Mouse (Mus musculus): ENCODE measurements around the gene Zfp760. TPM values are rescaled to one million over a fixed set of nuclear protein-coding genes. Genes with fewer than 3 reads are reported as not detected.
"Not testable (repeated sequence)": the region's sequence is repeated elsewhere in the genome, so short reads cannot be mapped to it uniquely, and the experiment has no call there.

Gene Zfp760
- polyA plus RNA-seq, 1 experiment from 2014 or later, result 13.1 TPM

DNA sequence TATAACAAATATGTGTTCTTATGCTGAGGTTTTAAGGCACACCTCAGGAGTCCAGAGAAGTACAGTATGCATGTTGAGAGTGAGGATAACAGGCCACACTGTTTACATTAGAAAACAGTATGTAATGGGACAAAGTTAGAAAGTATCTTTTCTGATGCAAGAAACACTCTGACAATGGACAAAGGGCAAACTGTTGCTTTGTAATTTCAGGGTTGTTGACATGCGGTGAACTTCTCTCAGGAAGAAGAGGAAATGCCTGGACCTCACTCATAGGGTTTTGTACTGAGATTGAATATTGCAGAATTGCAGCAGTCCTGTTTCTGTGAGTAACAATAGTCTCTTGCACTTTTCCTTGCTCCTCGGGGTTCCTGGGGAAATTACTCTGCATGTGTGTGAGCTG lies 860 bp downstream of the Zfp760 start:
- Histone ChIP-seq H3K4me3 (ENCODE audit: low read length) (peak overlapping the region; percentile 63), H3K27ac (ENCODE audit: low read length) (peak overlapping the region; percentile 34; the same call in 1 of the 2 replicates), H3K4me1 (ENCODE audit: insufficient read depth, low read length) (peaks cover 9% of the 10 kb centered on the region; the same call in 1 of the 2 replicates), H3K9ac (replicated peaks; ENCODE audit: low read length) (peak overlapping the region; percentile 74), H3K4me2 (replicated peaks; ENCODE audit: low read depth, low read length) (peak overlapping the region; percentile 56), H3K27me3 (ENCODE audit: insufficient read depth, low read length) (no peaks in the 10 kb centered on the region), H3K36me3 (ENCODE audit: insufficient read depth, low read length) (peaks cover 9% of the 10 kb centered on the region; the same call in 1 of the 2 replicates), H3K9me3 (ENCODE audit: low read length) (no peaks in the 10 kb centered on the region)
- no peak for ATAC-seq (ENCODE audit: low FRiP score, low TSS enrichment)
- WGBS, result 30% methylated on average over 2 of the region's 2 CpGs

DNA sequence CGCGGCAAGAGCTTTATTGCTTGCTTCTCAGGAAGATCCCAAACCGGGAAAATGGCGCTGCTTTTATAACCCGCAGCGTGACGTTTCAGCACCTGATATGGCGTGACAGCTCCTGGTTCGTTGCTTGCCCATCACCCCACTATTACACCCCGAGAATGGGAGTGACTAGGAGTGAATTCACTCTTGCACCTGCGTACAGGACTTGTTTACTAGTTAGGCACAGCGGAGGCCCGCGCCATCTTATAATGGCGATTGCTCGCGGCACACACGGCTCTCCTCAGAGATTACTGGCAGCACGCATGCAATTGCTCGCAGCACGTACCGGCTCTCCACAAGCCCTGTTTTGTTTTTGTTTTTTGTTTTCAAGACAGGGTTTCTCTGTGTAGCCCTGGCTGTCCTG lies 23.0 kb downstream of the Zfp760 start, which contains the start of gene Zfp229:
Zfp229 (plus strand) TSS at position 301 of the 400 bp plus-strand sequence.
- ATAC-seq (ENCODE audit: low FRiP score, low TSS enrichment), result not testable (repeated sequence)

DNA sequence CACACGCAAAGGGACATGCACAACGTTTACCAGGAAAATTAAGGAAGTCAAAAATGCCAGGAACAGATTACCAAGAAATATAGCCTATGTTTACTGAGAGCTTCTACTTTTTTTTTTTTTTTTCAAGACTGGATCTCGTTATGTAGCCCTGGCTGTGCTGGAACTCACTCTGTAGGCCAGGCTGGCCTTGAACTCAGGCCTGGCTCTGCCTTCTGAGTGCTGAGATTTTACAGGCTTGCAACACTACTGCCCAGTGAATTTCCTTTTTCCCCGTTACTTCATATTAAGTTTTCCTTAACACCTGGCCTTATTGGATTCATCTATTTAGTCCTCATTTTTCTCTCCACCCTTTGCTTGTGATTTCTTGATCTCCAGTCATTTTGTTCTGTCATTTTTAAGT lies 25.5 kb downstream of the Zfp760 start:
- Histone ChIP-seq H3K4me3 (ENCODE audit: low read length) (peak overlapping the region; percentile 68), H3K27me3 (ENCODE audit: insufficient read depth, low read length) (no peaks in the 10 kb centered on the region), H3K9ac (replicated peaks; ENCODE audit: low read length) (peak overlapping the region; percentile 81; the same call in 1 of the 2 replicates), H3K9me3 (ENCODE audit: low read length) (no peaks in the 10 kb centered on the region), H3K4me1 (ENCODE audit: insufficient read depth, low read length) (peaks cover 8% of the 10 kb centered on the region), H3K36me3 (ENCODE audit: insufficient read depth, low read length) (peaks cover 9% of the 10 kb centered on the region; the same call in 1 of the 2 replicates), H3K27ac (ENCODE audit: low read length) (peak overlapping the region; percentile 91), H3K4me2 (replicated peaks; ENCODE audit: low read depth, low read length) (peak overlapping the region; percentile 56)
- 87% methylated on average over 4 of the region's 4 CpGs for WGBS
- no peak for ATAC-seq (ENCODE audit: low FRiP score, low TSS enrichment)

More for the DNA sequence above, 23.0 kb downstream of the Zfp760 start, which contains the start of gene Zfp229:
- H3K4me3 ChIP-seq (ENCODE audit: low read length); H3K4me1 ChIP-seq (ENCODE audit: insufficient read depth, low read length); H3K27ac ChIP-seq (ENCODE audit: low read length); H3K9ac ChIP-seq (replicated peaks; ENCODE audit: low read length); H3K36me3 ChIP-seq (ENCODE audit: insufficient read depth, low read length); H3K9me3 ChIP-seq (ENCODE audit: low read length); H3K27me3 ChIP-seq (ENCODE audit: insufficient read depth, low read length); H3K4me2 ChIP-seq (replicated peaks; ENCODE audit: low read depth, low read length): not testable (repeated sequence)
- WGBS, result 100% methylated on average over 6 of the region's 22 CpGs

DNA sequence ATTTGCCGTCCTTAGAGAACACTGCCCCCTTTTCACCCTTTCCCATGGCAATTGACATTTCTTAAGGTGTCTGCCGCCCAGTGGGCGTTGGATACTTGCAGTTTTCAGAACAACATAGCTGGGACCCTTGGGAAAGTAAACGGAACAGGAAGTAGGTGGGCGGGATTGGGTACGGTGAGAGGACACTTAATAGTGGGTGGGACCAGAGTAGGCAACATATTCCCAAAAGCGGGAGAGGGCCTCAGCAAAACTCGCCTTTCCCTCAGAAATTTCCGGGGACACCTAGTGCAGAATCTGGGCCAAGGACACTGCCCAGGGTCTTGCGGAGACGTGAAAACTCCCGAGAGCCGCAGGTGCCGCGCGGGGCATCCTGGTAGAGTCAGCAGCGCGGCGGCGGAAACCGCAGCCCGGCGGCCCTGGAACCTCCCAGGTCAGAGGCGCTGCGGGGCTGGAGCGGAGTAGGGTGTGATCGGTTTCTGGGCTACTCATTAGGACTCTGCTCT lies 26.0 kb downstream of the Zfp760 start:
- peak; percentile 99 for ATAC-seq (ENCODE audit: low FRiP score, low TSS enrichment)
- 1% methylated on average over 27 of the region's 27 CpGs for WGBS

DNA sequence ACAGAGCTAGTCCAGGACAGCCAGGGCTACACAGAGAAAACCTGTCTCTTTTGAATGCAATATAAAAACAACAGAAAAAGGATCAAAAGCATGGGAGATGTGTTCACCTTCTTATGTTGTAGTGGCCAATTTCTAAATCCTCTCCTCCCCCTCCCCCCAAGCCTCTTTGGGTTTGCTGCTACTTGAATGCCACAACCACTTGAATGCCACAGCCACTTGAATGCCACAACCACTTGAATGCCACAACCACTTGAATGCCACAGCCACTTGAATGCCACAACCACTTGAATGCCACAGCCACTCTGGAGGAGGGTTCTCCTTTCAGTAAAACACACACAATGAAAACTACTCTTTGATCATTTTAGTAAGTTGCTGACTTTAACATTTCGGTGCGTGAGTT lies 45.2 kb downstream of the Zfp760 start:
- Histone ChIP-seq H3K4me2 (replicated peaks; ENCODE audit: low read depth, low read length) (no peak overlapping the region), H3K9ac (replicated peaks; ENCODE audit: low read length) (no peak overlapping the region), H3K4me1 (ENCODE audit: insufficient read depth, low read length) (0 out of 2 replicates have a peak, but pooled peaks cover 4% of the 10 kb centered on the region), H3K9me3 (ENCODE audit: low read length) (no peaks in the 10 kb centered on the region), H3K4me3 (ENCODE audit: low read length) (no peak overlapping the region), H3K27me3 (ENCODE audit: insufficient read depth, low read length) (no peaks in the 10 kb centered on the region), H3K36me3 (ENCODE audit: insufficient read depth, low read length) (no peaks in the 10 kb centered on the region), H3K27ac (ENCODE audit: low read length) (no peak overlapping the region)
- no peak for ATAC-seq (ENCODE audit: low FRiP score, low TSS enrichment)
- WGBS, result 77% methylated on average over 2 of the region's 2 CpGs

More for the DNA sequence above, 26.0 kb downstream of the Zfp760 start:
- no peaks in the 10 kb centered on the region for H3K9me3 ChIP-seq (ENCODE audit: low read length)
- peaks cover 11% of the 10 kb centered on the region; the same call in 1 of the 2 replicates for H3K36me3 ChIP-seq (ENCODE audit: insufficient read depth, low read length)
- peak overlapping the region; percentile 81 for H3K9ac ChIP-seq (replicated peaks; ENCODE audit: low read length)
- peaks cover 8% of the 10 kb centered on the region for H3K4me1 ChIP-seq (ENCODE audit: insufficient read depth, low read length)
- H3K4me3 ChIP-seq (ENCODE audit: low read length), result peak overlapping the region; percentile 68
- H3K27me3 ChIP-seq (ENCODE audit: insufficient read depth, low read length), result no peaks in the 10 kb centered on the region
- peak overlapping the region; percentile 91 for H3K27ac ChIP-seq (ENCODE audit: low read length)
- peak overlapping the region; percentile 56 for H3K4me2 ChIP-seq (replicated peaks; ENCODE audit: low read depth, low read length)

DNA sequence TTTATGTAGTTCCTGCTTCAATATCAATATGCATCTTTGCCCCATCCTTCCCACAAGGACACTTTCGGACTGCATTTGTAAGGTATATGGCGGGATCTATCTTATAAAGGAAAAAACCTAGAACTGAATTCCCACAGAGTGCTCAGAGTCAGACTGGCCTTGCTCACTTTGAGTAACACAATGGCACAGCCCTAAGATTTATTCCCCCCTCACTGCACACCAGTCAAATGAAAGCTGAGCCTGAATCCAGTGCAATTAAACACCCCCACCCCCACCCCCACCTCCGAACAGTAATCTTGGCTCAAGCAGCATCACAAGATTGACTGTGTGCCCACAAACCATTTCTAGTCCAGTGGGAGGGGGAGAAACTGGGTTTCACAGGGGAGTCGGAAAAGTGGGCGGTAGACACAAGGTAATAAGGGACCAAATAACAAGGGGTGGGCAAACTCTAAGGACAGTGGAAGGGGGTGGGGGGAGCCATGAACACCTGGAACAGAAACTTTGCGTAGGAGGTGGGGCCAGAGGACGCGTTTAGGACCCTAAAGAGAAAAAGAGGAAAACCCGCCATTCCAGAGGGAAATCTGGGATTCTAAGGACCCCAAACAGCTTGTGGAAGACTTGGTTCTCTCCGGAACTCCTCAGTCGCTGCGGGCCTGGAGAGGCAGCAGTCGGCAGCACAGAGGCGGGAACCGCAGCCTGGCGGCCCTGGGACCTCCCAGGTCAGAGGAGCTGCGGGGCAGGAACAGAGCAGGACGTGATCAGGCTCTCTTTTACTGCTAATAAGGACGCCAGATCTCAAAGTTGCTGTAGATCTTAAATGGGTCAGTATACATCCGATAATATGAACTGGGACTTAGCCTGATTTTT lies 46.0 kb downstream of the Zfp760 start:
- Histone ChIP-seq H3K9ac (replicated peaks; ENCODE audit: low read length) (peak overlapping the region; percentile 69), H3K27ac (ENCODE audit: low read length) (no peak overlapping the region), H3K27me3 (ENCODE audit: insufficient read depth, low read length) (no peaks in the 10 kb centered on the region), H3K4me1 (ENCODE audit: insufficient read depth, low read length) (0 out of 2 replicates have a peak, but pooled peaks cover 4% of the 10 kb centered on the region), H3K9me3 (ENCODE audit: low read length) (no peaks in the 10 kb centered on the region), H3K4me2 (replicated peaks; ENCODE audit: low read depth, low read length) (peak overlapping the region; percentile 77), H3K4me3 (ENCODE audit: low read length) (peak overlapping the region; percentile 51), H3K36me3 (ENCODE audit: insufficient read depth, low read length) (no peaks in the 10 kb centered on the region)
- peak; percentile 86 for ATAC-seq (ENCODE audit: low FRiP score, low TSS enrichment)
- 9% methylated on average over 20 of the region's 20 CpGs for WGBS

DNA sequence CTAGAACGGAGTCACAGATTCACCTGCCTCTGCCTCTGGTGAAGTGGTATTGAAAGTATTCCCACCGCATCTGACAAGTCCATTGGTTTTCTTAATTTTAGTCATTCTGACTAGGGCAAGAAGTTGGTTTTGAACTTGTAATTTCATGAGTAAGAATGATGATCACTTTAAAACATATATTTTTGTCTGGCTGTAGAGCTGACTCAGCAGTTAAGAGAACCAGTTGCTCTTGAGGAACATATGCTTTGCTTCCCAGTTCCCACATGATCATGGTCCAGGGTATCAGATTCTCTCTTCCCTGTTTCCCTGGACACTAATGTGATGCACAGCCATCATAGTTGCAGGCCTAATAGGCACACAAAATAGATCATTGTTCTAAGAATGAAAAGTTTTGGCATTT lies 62.8 kb downstream of the Zfp760 start:
- Histone ChIP-seq H3K36me3 (ENCODE audit: insufficient read depth, low read length) (no peaks in the 10 kb centered on the region), H3K9ac (replicated peaks; ENCODE audit: low read length) (no peak overlapping the region), H3K4me2 (replicated peaks; ENCODE audit: low read depth, low read length) (no peak overlapping the region), H3K4me3 (ENCODE audit: low read length) (no peak overlapping the region), H3K27ac (ENCODE audit: low read length) (no peak overlapping the region), H3K4me1 (ENCODE audit: insufficient read depth, low read length) (no peaks in the 10 kb centered on the region), H3K27me3 (ENCODE audit: insufficient read depth, low read length) (no peaks in the 10 kb centered on the region), H3K9me3 (ENCODE audit: low read length) (no peaks in the 10 kb centered on the region)
- 83% methylated on average over 2 of the region's 2 CpGs for WGBS
- ATAC-seq (ENCODE audit: low FRiP score, low TSS enrichment), result no peak

Other genes with a start within 250 kb of the Zfp760 start
- gene Zfp53, start 218.7 kb upstream of the Zfp760 start, polyA plus RNA-seq (2015; fragmentation: Nextera tagmentation; extraction: Ambion mirVana), result 11.4 and 12.3 TPM in 2 replicates
- gene Zfp52, start 172.2 kb upstream of the Zfp760 start, polyA plus RNA-seq (2015; fragmentation: Nextera tagmentation; extraction: Ambion mirVana), result 4.9 and 5.2 TPM in 2 replicates
- gene Zfp948, start 140.7 kb upstream of the Zfp760 start, polyA plus RNA-seq (2015; fragmentation: Nextera tagmentation; extraction: Ambion mirVana), result 20.5 and 20.6 TPM in 2 replicates
- gene Zfp983, start 57.1 kb upstream of the Zfp760 start, polyA plus RNA-seq (2015; fragmentation: Nextera tagmentation; extraction: Ambion mirVana), result 4.4 and 4.6 TPM in 2 replicates
- 4.8 and 6.6 TPM in 2 replicates for gene Gm10226, start 15.9 kb upstream of the Zfp760 start, polyA plus RNA-seq (2015; fragmentation: Nextera tagmentation; extraction: Ambion mirVana)
- 8.2 and 8.3 TPM in 2 replicates for gene Zfp229, start 23.1 kb downstream of the Zfp760 start, polyA plus RNA-seq (2015; fragmentation: Nextera tagmentation; extraction: Ambion mirVana)
- gene Zfp820, start 138.0 kb downstream of the Zfp760 start, polyA plus RNA-seq (2015; fragmentation: Nextera tagmentation; extraction: Ambion mirVana), result 5.4 and 6.4 TPM in 2 replicates
- gene Zfp995, start 202.2 kb downstream of the Zfp760 start, polyA plus RNA-seq (2015; fragmentation: Nextera tagmentation; extraction: Ambion mirVana), result 6.6 and 6.8 TPM in 2 replicates

Measured in kidney, embryonic 16.5 days (tissue).